Mouse (Mus musculus) lung, embryonic 14.5 days (tissue): ENCODE data around the gene Fgf13. TPM values are rescaled to one million over a fixed set of nuclear protein-coding genes. Genes with fewer than 3 reads are reported as not detected.

ENCODE experiments used
- ATAC-seq: fragments of 200-750 bp; cut with Nextera tagmentation; 2 replicates; pipeline ENCODE4 v1.8.0; 2017; ENCODE audit warnings: mild to moderate bottlenecking, moderate TSS enrichment, moderate library complexity; ENCODE audit not compliant: insufficient read depth
- DNase-seq: peaks from one replicate; pipeline ENCODE4 v3.0.0-alpha.2; 2015
- H3K27ac ChIP-seq: fragments of 300-500 bp; sonication (generic); 2 replicates; pipeline ENCODE4 v1.5.1; 2014; ENCODE audit warnings: low read depth, mild to moderate bottlenecking, moderate library complexity
- H3K27me3 ChIP-seq: fragments of 300-500 bp; sonication (generic); 2 replicates; pipeline ENCODE4 v1.6.1; 2014; ENCODE audit warnings: low read length, control low read depth; ENCODE audit not compliant: insufficient read depth
- H3K36me3 ChIP-seq: fragments of 300-500 bp; sonication (generic); 2 replicates; pipeline ENCODE4 v1.6.1; 2014; ENCODE audit warnings: control low read depth; ENCODE audit not compliant: insufficient read depth
- H3K4me1 ChIP-seq: fragments of 300-500 bp; sonication (generic); 2 replicates; pipeline ENCODE4 v1.6.1; 2014; ENCODE audit warnings: antibody characterized with exemption, control low read depth; ENCODE audit not compliant: insufficient read depth
- H3K4me2 ChIP-seq: fragments of 300-500 bp; sonication (generic); 2 replicates; pipeline ENCODE4 v1.6.1; 2014; ENCODE audit warnings: mild to moderate bottlenecking
- H3K4me3 ChIP-seq: fragments of 300-500 bp; sonication (generic); 2 replicates; pipeline ENCODE4 v1.5.1; 2014; ENCODE audit warnings: low read depth, low read length
- H3K9ac ChIP-seq: fragments of 300-500 bp; sonication (generic); 2 replicates; pipeline ENCODE4 v1.6.1; 2014
- H3K9me3 ChIP-seq: fragments of 300-500 bp; sonication (generic); 2 replicates; pipeline ENCODE4 v1.6.1; 2016; ENCODE audit warnings: low read depth, low read length, control low read depth
- CTCF ChIP-seq: IDR thresholded peaks from 2 replicates; pipeline ENCODE4 v1.5.1; 2016; ENCODE audit warnings: antibody characterized with exemption, low read depth
- WGBS: fragments of 180-500 bp; shearing (Covaris S2); extraction: QIAGEN DNeasy Blood & Tissue Kit; methylation state at CpG from one replicate; pipeline ENCODE4 v1.1.7; 2014; 5-methylcytosine and 5-hydroxymethylcytosine counted together
- microRNA counts: library from miRNA; unstranded; fragments of <30 nt; microRNA quantifications from one replicate; lab custom pipeline; 2016
- microRNA-seq: library from miRNA; unstranded; fragments of <30 nt; microRNA quantifications from one replicate; pipeline ENCODE4, GENCODE M21; 2016; ENCODE audit warnings: borderline number of aligned reads
- polyA plus RNA-seq: library from polyadenylated mRNA; unstranded; fragments of >200 nt; fragmentation: Nextera tagmentation; extraction: Ambion mirVana; gene quantifications from 2 replicates; pipeline ENCODE4 v1.2.1, GENCODE M21; 2014

The Fgf13 gene
- polyA plus RNA-seq, 1 experiment from 2014 or later = 3.0 TPM

GRCm38 (mm10) chrX:59080427-59080826 lies 487.4 kb downstream of the Fgf13 start:
- TF ChIP-seq CTCF = no peak
- Histone ChIP-seq H3K4me3 (no peak overlapping the region), H3K4me2 (no peak overlapping the region), H3K4me1 (no peaks in the 10 kb centered on the region), H3K27me3 (no peaks in the 10 kb centered on the region), H3K9me3 (no peaks in the 10 kb centered on the region), H3K36me3 (no peaks in the 10 kb centered on the region), H3K27ac (no peak overlapping the region), H3K9ac (no peak overlapping the region)
- ATAC-seq (no peak), DNase-seq (no peak)

GRCm38 (mm10) chrX:59072083-59072482 lies 495.8 kb downstream of the Fgf13 start:
- Histone ChIP-seq H3K27me3 (no peaks in the 10 kb centered on the region), H3K9ac (no peak overlapping the region), H3K36me3 (no peaks in the 10 kb centered on the region), H3K27ac (no peak overlapping the region), H3K4me3 (no peak overlapping the region), H3K9me3 (no peaks in the 10 kb centered on the region), H3K4me2 (no peak overlapping the region), H3K4me1 (no peaks in the 10 kb centered on the region)
- ATAC-seq (no peak), DNase-seq (no peak)
- WGBS = 79% methylated on average over 3 of the region's 3 CpGs
- no peak for TF ChIP-seq CTCF

GRCm38 (mm10) chrX:59063157-59063556 lies 504.7 kb downstream of the Fgf13 start:
- no peaks in the 10 kb centered on the region for H3K9me3 ChIP-seq
- H3K4me2 ChIP-seq = no peak overlapping the region
- H3K4me3 ChIP-seq = no peak overlapping the region
- DNase-seq = no peak
- H3K4me1 ChIP-seq = no peaks in the 10 kb centered on the region
- no peak for ATAC-seq
- H3K36me3 ChIP-seq = no peaks in the 10 kb centered on the region
- no peak overlapping the region for H3K27ac ChIP-seq
- 73% methylated on average over 4 of the region's 4 CpGs for WGBS
- no peak for TF ChIP-seq CTCF
- H3K27me3 ChIP-seq = no peaks in the 10 kb centered on the region
- no peak overlapping the region for H3K9ac ChIP-seq

- H3K9ac ChIP-seq = no peak overlapping the region
- WGBS = 61% methylated on average over 1 of the region's 1 CpGs
- H3K9me3 ChIP-seq = no peaks in the 10 kb centered on the region
- ATAC-seq = no peak
- H3K36me3 ChIP-seq = no peaks in the 10 kb centered on the region
- H3K4me1 ChIP-seq = no peaks in the 10 kb centered on the region
- H3K4me2 ChIP-seq = no peak overlapping the region
- TF ChIP-seq CTCF = no peak
- H3K27me3 ChIP-seq = no peaks in the 10 kb centered on the region
- H3K27ac ChIP-seq = no peak overlapping the region
- H3K4me3 ChIP-seq = no peak overlapping the region
- DNase-seq = no peak
Measured at GRCm38 (mm10) chrX:59034969-59035368, 532.9 kb downstream of the Fgf13 start.

MicroRNAs within 50 kb of the gene (microRNA counts, 519-probe panel; counts per million panel counts)
- 30.5 counts per million for microRNA mmu-miR-504 (lab: Ali Mortazavi, UCI)

Small RNAs within 50 kb of the gene (microRNA-seq; reads per million reads assigned to microRNA genes)
- gene Mir504 = 2.6 reads per million, percentile 6 among the genes with 10 or more reads in this experiment
